Mouse (Mus musculus) brain, embryonic 14.5 days (tissue): ENCODE data around the gene Cd37.

Source experiments
- CTCF ChIP-seq: fragments of 200-500 bp; IDR thresholded peaks from 2 replicates; pipeline ENCODE4 v1.5.1; 2012; ENCODE audit warnings: inconsistent platforms, mild to moderate bottlenecking, moderate library complexity, borderline replicate concordance; ENCODE audit not compliant: insufficient read depth, insufficient read length; ENCODE audit errors: extremely low read depth
- POLR2A ChIP-seq: fragments of 200-500 bp; IDR thresholded peaks from 2 replicates; pipeline ENCODE4 v1.6.1; 2012; ENCODE audit warnings: mild to moderate bottlenecking, inconsistent platforms, borderline replicate concordance; ENCODE audit not compliant: poor library complexity, insufficient read depth, insufficient read length, severe bottlenecking; ENCODE audit errors: extremely low read depth

DNA sequence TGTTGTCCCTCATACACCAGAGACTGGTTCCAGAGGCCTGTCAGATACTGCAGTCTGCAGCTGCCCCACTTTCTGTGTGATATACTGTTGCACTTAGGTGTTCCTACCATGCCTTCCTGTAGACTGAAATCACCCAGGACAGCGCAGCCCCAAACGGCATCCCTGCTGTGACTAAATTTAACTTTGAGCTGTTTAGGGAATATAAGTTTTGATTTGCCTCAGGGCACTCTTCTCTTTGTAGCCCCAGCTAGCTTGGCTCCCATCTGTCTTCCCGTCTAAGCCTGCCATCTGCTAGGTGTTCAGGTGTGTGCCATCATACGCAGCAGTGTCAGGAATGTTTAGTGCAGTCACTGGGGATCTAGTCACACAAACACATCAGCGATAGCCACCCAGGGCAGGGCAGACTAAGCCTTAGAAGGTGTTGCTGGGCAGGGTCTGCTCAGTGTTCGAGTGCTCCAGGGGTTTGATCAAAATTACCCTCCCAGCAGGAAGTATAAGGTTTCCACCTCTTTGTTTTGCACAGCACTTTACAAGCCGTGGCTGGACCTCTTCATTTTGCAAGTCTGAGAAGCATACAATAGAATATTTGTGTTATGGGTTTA, 24.2 kb upstream of the Cd37 start:
- no peak for TF ChIP-seq CTCF
- no peak for TF ChIP-seq POLR2A
